Mouse (Mus musculus): ENCODE measurements at regions not wholly inside any gene's neighbourhood (a gene's known extent, or its start where the extent isn't known, plus 50 kb on each side); places are given as distances from the start of the nearest gene placed in this dataset.
"Not testable (repeated sequence)": the region's sequence is repeated elsewhere in the genome, so short reads cannot be mapped to it uniquely, and the experiment has no call there.

DNA sequence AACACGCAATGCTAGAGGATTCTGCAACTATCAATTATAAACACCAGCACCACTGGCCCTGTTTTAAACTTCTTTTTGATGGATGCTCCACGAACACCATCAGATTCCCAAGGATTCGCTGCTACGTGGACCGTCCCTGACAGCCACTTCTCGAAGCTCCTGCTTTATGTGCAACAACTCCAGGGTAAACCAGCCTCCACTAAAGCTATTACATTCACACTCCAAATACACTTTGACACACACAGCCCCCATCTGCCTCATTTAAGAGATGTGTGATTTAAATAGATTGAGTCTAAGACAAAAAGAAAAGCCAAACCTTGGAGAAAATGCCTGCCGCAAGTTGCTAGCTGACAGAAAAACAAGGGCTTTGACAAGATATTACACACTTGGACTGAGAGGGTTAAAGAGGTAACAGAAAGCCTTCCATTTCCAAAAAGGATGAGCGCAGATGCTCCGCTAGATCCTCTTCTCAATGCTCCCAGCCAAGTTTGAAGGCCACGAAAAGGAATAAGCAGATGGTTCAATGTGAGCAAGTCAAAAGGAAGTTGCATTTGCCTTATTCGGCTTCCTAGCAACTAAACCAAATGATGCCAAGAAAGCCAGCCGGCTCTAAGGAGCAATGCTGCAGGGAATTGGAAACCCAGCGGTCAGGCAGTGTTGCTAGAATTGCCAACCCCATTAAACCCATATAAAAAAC is 54.0 kb upstream of the Cnep1r1 start:
- Histone ChIP-seq H3K4me1 (no peaks in the 10 kb centered on the region), H3K27me3 (no peaks in the 10 kb centered on the region), H3K4me3 (no peak overlapping the region), H3K4me2 (no peak overlapping the region), H3K36me3 (ENCODE audit: poor library complexity, severe bottlenecking) (no peaks in the 10 kb centered on the region), H3K9me3 (replicated peaks) (no peaks in the 10 kb centered on the region), H3K9ac (no peak overlapping the region), H3K27ac (peak overlapping the region; percentile 7; the same call in 1 of the 2 replicates)
- WGBS = 83% methylated on average over 13 of the region's 13 CpGs
- no peak for ATAC-seq

DNA sequence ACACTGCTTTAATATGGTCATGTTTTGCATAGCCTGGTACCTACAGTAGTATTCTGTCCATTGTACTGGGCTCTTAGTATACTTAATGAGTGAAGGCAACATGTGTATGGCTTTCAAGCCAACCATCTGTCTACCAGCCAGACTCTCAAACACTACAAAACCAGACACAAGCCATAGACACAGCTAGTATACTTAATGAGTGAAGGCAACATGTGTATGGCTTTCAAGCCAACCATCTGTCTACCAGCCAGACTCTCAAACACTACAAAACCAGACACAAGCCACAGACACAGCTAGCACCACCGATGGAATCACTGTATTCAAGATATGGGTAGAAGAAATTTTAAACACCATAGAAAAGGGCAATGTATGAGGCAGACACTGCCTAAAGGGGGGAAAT is 59.5 kb upstream of the Cnep1r1 start:
- not testable (repeated sequence) for H3K27me3 ChIP-seq; H3K4me3 ChIP-seq; H3K4me2 ChIP-seq; H3K9me3 ChIP-seq (replicated peaks); H3K27ac ChIP-seq; H3K9ac ChIP-seq; H3K36me3 ChIP-seq (ENCODE audit: poor library complexity, severe bottlenecking); ATAC-seq; H3K4me1 ChIP-seq
- WGBS = 89% methylated on average over 1 of the region's 1 CpGs

DNA sequence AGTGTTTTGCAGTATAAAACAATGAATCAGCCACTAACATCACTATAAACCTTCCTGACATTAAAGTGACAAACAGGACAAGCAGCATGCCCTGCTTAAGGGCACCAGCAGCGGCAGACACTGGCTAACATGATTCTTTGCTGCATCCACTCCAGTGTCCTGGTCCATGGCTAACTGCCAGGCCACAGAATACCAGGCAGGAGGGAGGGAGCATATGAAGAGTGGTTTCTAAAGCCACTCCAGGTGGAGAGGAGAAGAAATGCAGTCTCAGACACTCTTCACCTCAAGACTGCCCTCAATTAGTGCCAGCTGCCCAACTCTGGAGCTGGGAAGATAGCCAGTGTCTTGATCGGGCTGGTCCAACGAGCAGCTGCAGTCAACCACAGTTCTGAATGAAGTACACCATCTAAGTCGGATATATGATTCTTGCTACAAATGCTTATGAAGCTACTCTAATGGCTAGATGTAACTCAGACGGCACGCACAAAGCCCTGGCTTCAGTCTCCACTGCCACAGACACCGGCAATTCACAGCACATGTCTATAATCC is 60.8 kb upstream of the Cnep1r1 start:
- H3K4me1 ChIP-seq = no peaks in the 10 kb centered on the region
- H3K27ac ChIP-seq = no peak overlapping the region
- H3K9ac ChIP-seq = no peak overlapping the region
- H3K9me3 ChIP-seq (replicated peaks) = no peaks in the 10 kb centered on the region
- no peaks in the 10 kb centered on the region for H3K27me3 ChIP-seq
- no peaks in the 10 kb centered on the region for H3K36me3 ChIP-seq (ENCODE audit: poor library complexity, severe bottlenecking)
- ATAC-seq = no peak
- H3K4me2 ChIP-seq = no peak overlapping the region
- H3K4me3 ChIP-seq = no peak overlapping the region
- 90% methylated on average over 7 of the region's 7 CpGs for WGBS

GRCm38 (mm10) chr8:88050651-88051050 is 67.9 kb upstream of the Cnep1r1 start:
- H3K4me3 ChIP-seq = no peak overlapping the region
- no peak overlapping the region for H3K9ac ChIP-seq
- H3K4me1 ChIP-seq = no peaks in the 10 kb centered on the region
- no peaks in the 10 kb centered on the region for H3K36me3 ChIP-seq (ENCODE audit: poor library complexity, severe bottlenecking)
- 87% methylated on average over 10 of the region's 10 CpGs for WGBS
- no peak for ATAC-seq
- H3K4me2 ChIP-seq = no peak overlapping the region
- no peaks in the 10 kb centered on the region for H3K27me3 ChIP-seq
- no peak overlapping the region for H3K27ac ChIP-seq
- H3K9me3 ChIP-seq (replicated peaks) = no peaks in the 10 kb centered on the region

GRCm38 (mm10) chr8:88049091-88049490 is 69.5 kb upstream of the Cnep1r1 start:
- 85% methylated on average over 5 of the region's 5 CpGs for WGBS
- Histone ChIP-seq H3K9ac (no peak overlapping the region), H3K4me3 (no peak overlapping the region), H3K27ac (no peak overlapping the region), H3K4me1 (no peaks in the 10 kb centered on the region), H3K9me3 (replicated peaks) (no peaks in the 10 kb centered on the region), H3K4me2 (no peak overlapping the region), H3K36me3 (ENCODE audit: poor library complexity, severe bottlenecking) (no peaks in the 10 kb centered on the region), H3K27me3 (no peaks in the 10 kb centered on the region)
- no peak for ATAC-seq

- Histone ChIP-seq H3K4me1 (no peaks in the 10 kb centered on the region), H3K27me3 (no peaks in the 10 kb centered on the region), H3K9me3 (replicated peaks) (no peaks in the 10 kb centered on the region), H3K4me3 (no peak overlapping the region), H3K27ac (no peak overlapping the region), H3K9ac (no peak overlapping the region), H3K4me2 (no peak overlapping the region), H3K36me3 (ENCODE audit: poor library complexity, severe bottlenecking) (no peaks in the 10 kb centered on the region)
- ATAC-seq = no peak
- WGBS = 79% methylated on average over 4 of the region's 4 CpGs
Measured at GRCm38 (mm10) chr8:88045995-88046394, 72.6 kb upstream of the Cnep1r1 start.

DNA sequence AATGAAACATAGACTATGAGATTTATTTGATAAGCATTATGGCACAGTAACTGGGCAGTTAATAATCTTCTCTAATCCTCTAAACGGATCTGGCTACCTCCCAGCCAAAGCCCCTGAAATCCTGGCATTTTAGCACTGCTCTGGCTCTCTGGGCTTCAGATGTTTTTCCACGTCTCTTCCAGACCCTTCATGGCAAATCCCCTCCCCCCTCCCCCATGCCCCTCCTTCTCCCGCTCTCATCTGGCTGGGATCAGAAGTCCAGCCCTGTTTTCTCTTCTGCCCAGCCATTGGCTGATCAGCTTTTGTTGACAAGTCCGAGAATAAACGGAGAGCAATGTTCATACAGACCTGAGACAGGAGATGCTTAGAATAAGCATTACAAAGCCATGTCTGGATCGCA is 79.3 kb upstream of the Cnep1r1 start:
- no peaks in the 10 kb centered on the region for H3K27me3 ChIP-seq
- no peak overlapping the region for H3K9ac ChIP-seq
- no peaks in the 10 kb centered on the region for H3K36me3 ChIP-seq (ENCODE audit: poor library complexity, severe bottlenecking)
- 25% methylated on average over 6 of the region's 6 CpGs for WGBS
- ATAC-seq = no peak
- no peaks in the 10 kb centered on the region for H3K4me1 ChIP-seq
- H3K4me2 ChIP-seq = no peak overlapping the region
- H3K9me3 ChIP-seq (replicated peaks) = no peaks in the 10 kb centered on the region
- H3K27ac ChIP-seq = no peak overlapping the region
- H3K4me3 ChIP-seq = no peak overlapping the region

DNA sequence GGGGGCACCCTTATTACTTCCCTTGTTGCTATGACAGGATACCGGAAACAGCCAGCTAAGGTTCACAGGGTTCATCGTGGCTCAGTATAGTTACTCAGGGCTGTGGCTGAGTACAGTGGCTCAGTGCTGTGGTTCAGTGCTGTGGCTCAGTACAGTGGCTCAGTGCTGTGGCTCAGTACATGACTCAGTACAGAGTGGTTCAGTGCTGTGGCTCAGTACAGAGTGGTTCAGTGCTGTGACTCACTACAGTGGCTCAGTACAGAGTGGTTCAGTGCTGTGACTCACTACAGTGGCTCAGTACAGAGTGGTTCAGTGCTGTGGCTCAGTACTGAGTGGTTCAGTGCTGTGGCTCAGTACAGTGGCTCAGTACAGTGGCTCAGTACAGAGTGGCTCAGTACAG is 78.6 kb upstream of the Zfp423 start:
- no peak overlapping the region for H3K4me2 ChIP-seq
- no peak overlapping the region for H3K27ac ChIP-seq

DNA sequence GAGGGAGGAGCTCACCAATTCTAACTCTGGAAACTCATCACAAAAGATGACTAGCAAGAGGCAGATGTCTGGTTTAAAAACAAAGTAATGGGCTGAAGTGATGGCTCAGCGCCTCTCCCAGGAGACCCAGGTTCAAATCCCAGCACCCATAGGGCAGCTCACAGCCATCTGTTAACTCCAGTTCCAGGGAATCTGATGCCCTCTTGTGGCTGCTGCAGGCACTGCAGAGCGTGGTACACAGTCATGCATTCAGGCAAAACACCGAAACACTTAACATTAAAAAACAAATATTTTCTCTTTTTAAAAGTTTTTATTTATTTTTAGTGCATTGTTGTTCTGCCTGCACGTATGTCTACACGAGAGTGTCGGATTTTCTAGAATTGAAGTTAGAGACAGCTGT is 73.7 kb upstream of the Zfp423 start:
- no peak for ATAC-seq
- Histone ChIP-seq H3K36me3 (ENCODE audit: poor library complexity, severe bottlenecking) (no peaks in the 10 kb centered on the region), H3K27me3 (no peaks in the 10 kb centered on the region), H3K4me1 (no peaks in the 10 kb centered on the region), H3K27ac (no peak overlapping the region), H3K9ac (no peak overlapping the region), H3K4me2 (no peak overlapping the region), H3K4me3 (no peak overlapping the region), H3K9me3 (replicated peaks) (no peaks in the 10 kb centered on the region)
- WGBS = 81% methylated on average over 6 of the region's 6 CpGs

More for the DNA sequence above, 78.6 kb upstream of the Zfp423 start:
- Histone ChIP-seq H3K36me3 (ENCODE audit: poor library complexity, severe bottlenecking) (no peaks in the 10 kb centered on the region), H3K9ac (no peak overlapping the region), H3K4me3 (no peak overlapping the region), H3K27me3 (no peaks in the 10 kb centered on the region), H3K4me1 (no peaks in the 10 kb centered on the region), H3K9me3 (replicated peaks) (no peaks in the 10 kb centered on the region)
- 93% methylated on average over 2 of the region's 2 CpGs for WGBS
- no peak; the same call in 1 of the 2 replicates for ATAC-seq

- no peak overlapping the region for H3K27ac ChIP-seq
- no peak overlapping the region for H3K4me3 ChIP-seq
- H3K4me1 ChIP-seq = peaks cover 8% of the 10 kb centered on the region; the same call in 1 of the 2 replicates
- no peak overlapping the region for H3K9ac ChIP-seq
- ATAC-seq = no peak
- 91% methylated on average over 14 of the region's 14 CpGs for WGBS
- no peaks in the 10 kb centered on the region for H3K27me3 ChIP-seq
- no peak overlapping the region for H3K4me2 ChIP-seq
- no peaks in the 10 kb centered on the region for H3K36me3 ChIP-seq (ENCODE audit: poor library complexity, severe bottlenecking)
- H3K9me3 ChIP-seq (replicated peaks) = no peaks in the 10 kb centered on the region
Measured at GRCm38 (mm10) chr8:88024496-88024895, 65.1 kb upstream of the Zfp423 start.

DNA sequence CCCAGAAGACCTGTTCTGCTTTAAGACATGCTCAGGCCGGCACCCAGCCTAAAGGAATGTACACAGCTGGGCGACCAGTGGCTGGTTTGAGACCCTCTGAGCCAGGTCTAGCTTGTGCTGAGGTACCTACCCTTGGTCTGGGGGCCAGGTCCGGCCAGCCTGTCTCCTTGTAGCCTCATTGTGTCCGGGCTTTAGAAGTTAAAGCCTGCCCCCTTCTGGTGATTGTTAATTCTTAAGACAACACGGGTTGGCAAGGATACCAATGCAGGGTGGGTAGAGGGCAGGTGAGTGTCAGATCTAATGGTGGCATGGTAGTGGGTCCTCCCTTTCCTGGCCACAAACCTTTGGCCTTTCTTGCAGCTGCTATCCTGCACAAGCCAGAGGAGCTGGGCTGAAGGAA is 64.0 kb upstream of the Zfp423 start:
- 14% methylated on average over 5 of the region's 5 CpGs for WGBS
- H3K4me2 ChIP-seq = no peak overlapping the region
- no peak overlapping the region for H3K9ac ChIP-seq

GRCm38 (mm10) chr8:88022776-88023385 is 63.5 kb upstream of the Zfp423 start:
- Histone ChIP-seq H3K4me1 (peaks cover 8% of the 10 kb centered on the region; the same call in 1 of the 2 replicates), H3K27me3 (no peaks in the 10 kb centered on the region), H3K4me2 (no peak overlapping the region), H3K9ac (no peak overlapping the region), H3K9me3 (replicated peaks) (no peaks in the 10 kb centered on the region; the same call in 1 of the 2 replicates), H3K36me3 (ENCODE audit: poor library complexity, severe bottlenecking) (no peaks in the 10 kb centered on the region), H3K27ac (no peak overlapping the region), H3K4me3 (no peak overlapping the region)
- WGBS = 44% methylated on average over 16 of the region's 16 CpGs
- 0 out of 2 replicates have a peak, but pooled peaks have one; percentile 16 for ATAC-seq

More for the DNA sequence above, 64.0 kb upstream of the Zfp423 start:
- Histone ChIP-seq H3K27me3 (no peaks in the 10 kb centered on the region), H3K4me1 (peaks cover 8% of the 10 kb centered on the region; the same call in 1 of the 2 replicates), H3K27ac (no peak overlapping the region), H3K36me3 (ENCODE audit: poor library complexity, severe bottlenecking) (no peaks in the 10 kb centered on the region), H3K4me3 (no peak overlapping the region), H3K9me3 (replicated peaks) (no peaks in the 10 kb centered on the region)
- peak; percentile 71 for ATAC-seq

Data from forebrain, embryonic 13.5 days (tissue).